Mouse (Mus musculus): ENCODE measurements around the gene Gm48551.

Gm48551 gene

GRCm38 (mm10) chr10:81403511-81403910, 19.2 kb downstream of the Gm48551 start:
- DNase-seq (ENCODE audit: extremely low read depth, low read depth) = no peak

GRCm38 (mm10) chr10:81404082-81404481, 19.8 kb downstream of the Gm48551 start:
- no peak for DNase-seq (ENCODE audit: extremely low read depth, low read depth)

GRCm38 (mm10) chr10:81404720-81405119, 20.5 kb downstream of the Gm48551 start:
- no peak for DNase-seq (ENCODE audit: extremely low read depth, low read depth)

- DNase-seq (ENCODE audit: extremely low read depth, low read depth) = no peak
Measured at GRCm38 (mm10) chr10:81405588-81406201, 21.4 kb downstream of the Gm48551 start.

GRCm38 (mm10) chr10:81406504-81407440, 22.5 kb downstream of the Gm48551 start:
- no peak for DNase-seq (ENCODE audit: extremely low read depth, low read depth)

GRCm38 (mm10) chr10:81407539-81408423, 23.5 kb downstream of the Gm48551 start:
- peak; percentile 92 for DNase-seq (ENCODE audit: extremely low read depth, low read depth)

- no peak for DNase-seq (ENCODE audit: extremely low read depth, low read depth)
Measured at GRCm38 (mm10) chr10:81408424-81408729, 24.1 kb downstream of the Gm48551 start.

GRCm38 (mm10) chr10:81408871-81409291, 24.6 kb downstream of the Gm48551 start:
- DNase-seq (ENCODE audit: extremely low read depth, low read depth) = no peak

- DNase-seq (ENCODE audit: extremely low read depth, low read depth) = no peak
Measured at GRCm38 (mm10) chr10:81409330-81409729, 25.1 kb downstream of the Gm48551 start.

GRCm38 (mm10) chr10:81410350-81410749, 26.1 kb downstream of the Gm48551 start:
- DNase-seq (ENCODE audit: extremely low read depth, low read depth) = no peak

- DNase-seq (ENCODE audit: extremely low read depth, low read depth) = no peak
Measured at GRCm38 (mm10) chr10:81410981-81411380, 26.7 kb downstream of the Gm48551 start.

GRCm38 (mm10) chr10:81411471-81412400, 27.5 kb downstream of the Gm48551 start:
- DNase-seq (ENCODE audit: extremely low read depth, low read depth) = no peak

GRCm38 (mm10) chr10:81412586-81413309, 28.5 kb downstream of the Gm48551 start:
- no peak for DNase-seq (ENCODE audit: extremely low read depth, low read depth)

- no peak for DNase-seq (ENCODE audit: extremely low read depth, low read depth)
Measured at GRCm38 (mm10) chr10:81413310-81414261, 29.3 kb downstream of the Gm48551 start.

- DNase-seq (ENCODE audit: extremely low read depth, low read depth) = no peak
Measured at GRCm38 (mm10) chr10:81414682-81415081, 30.4 kb downstream of the Gm48551 start.

- no peak for DNase-seq (ENCODE audit: extremely low read depth, low read depth)
Measured at GRCm38 (mm10) chr10:81415146-81415545, 30.9 kb downstream of the Gm48551 start.

GRCm38 (mm10) chr10:81415549-81416310, 31.5 kb downstream of the Gm48551 start:
- DNase-seq (ENCODE audit: extremely low read depth, low read depth) = no peak

- DNase-seq (ENCODE audit: extremely low read depth, low read depth) = no peak
Measured at GRCm38 (mm10) chr10:81416581-81417226, 32.4 kb downstream of the Gm48551 start.

Measured in MEL-GATA-1-ER (cell line).